Mouse (Mus musculus) cerebellum, adult 2 months (tissue): ENCODE results near the gene Ptpru.

Experiments used
- CTCF ChIP-seq: fragments of 200-500 bp; IDR thresholded peaks from 2 replicates; pipeline ENCODE4 v1.5.1; 2011; ENCODE audit warnings: low read depth, mild to moderate bottlenecking, control low read depth, low read length, moderate library complexity, borderline replicate concordance; ENCODE audit not compliant: insufficient read depth
- POLR2A ChIP-seq: fragments of 200-500 bp; IDR thresholded peaks from 2 replicates; pipeline ENCODE4 v1.6.1; 2011; ENCODE audit warnings: low read length, control low read depth, borderline replicate concordance; ENCODE audit not compliant: insufficient read depth

GRCm38 (mm10) chr4:131873293-131874168 lies 35.4 kb upstream of the Ptpru start, which contains the start of gene Srsf4:
- TF ChIP-seq POLR2A (peak; percentile 98), CTCF (no peak)
